Mouse (Mus musculus): ENCODE data around the gene Pfn2. TPM values are rescaled to one million over a fixed set of nuclear protein-coding genes. Genes with fewer than 3 reads are reported as not detected.

Gene Pfn2
- 437 and 540 TPM in 2 replicates for polyA plus RNA-seq (2021; fragmentation: Nextera tagmentation)
- long read RNA-seq, experiment 1, transcript Pfn2-202 (3 exons, 1,879 nt): minor isoform, 110 of 3,753 reads
- long read RNA-seq, experiment 1, transcript Pfn2-201 (3 exons, 2,342 nt): major isoform, 3,476 of 3,753 reads
- long read RNA-seq, experiment 1, transcript Pfn2-203 (2 exons, 905 nt): minor isoform, 9 of 3,753 reads
- long read RNA-seq, experiment 1, partial matches to known transcripts: 26 of 3,753 reads
- long read RNA-seq, experiment 1, other reads (novel, unspliced or antisense): 128 of 3,753 reads
- long read RNA-seq, experiment 2, transcript Pfn2-201 (3 exons, 2,342 nt): major isoform, 588 of 749 reads
- long read RNA-seq, experiment 2, transcript Pfn2-202 (3 exons, 1,879 nt): minor isoform, 22 of 749 reads
- long read RNA-seq, experiment 2, partial matches to known transcripts: 14 of 749 reads
- long read RNA-seq, experiment 2, other reads (novel, unspliced or antisense): 124 of 749 reads

DNA sequence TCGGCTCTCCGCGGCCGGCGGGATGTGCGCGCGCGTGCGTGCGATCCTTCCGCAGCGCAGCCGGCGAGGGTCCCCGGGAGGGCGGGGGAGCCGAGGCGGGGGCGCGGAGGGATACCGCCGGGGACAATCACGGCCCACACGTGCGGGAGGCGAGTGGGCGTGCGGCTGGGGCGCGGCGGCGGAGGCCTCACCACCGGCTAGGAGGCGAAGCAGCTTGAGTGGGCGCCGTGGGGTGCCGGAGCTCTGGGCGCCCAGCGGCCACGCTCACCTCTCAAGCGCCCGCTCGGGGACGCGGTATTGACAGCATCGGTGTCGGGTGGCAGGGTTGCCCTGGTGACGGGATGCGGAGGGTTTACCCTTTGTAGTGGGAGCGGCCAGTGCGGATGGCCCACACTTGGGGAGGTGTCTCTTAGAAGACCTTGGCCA lies at the start of gene Pfn2:
Pfn2 (minus strand) TSS at position 320 of the 426 bp plus-strand sequence.

Other genes with a start within 250 kb of the Pfn2 start
- 33.5 and 42.9 TPM in 2 replicates for gene Commd2, start 196.4 kb downstream of the Pfn2 start, polyA plus RNA-seq (2021; fragmentation: Nextera tagmentation)
- 1.0 and 1.3 TPM in 2 replicates for gene Ankub1, start 155.3 kb downstream of the Pfn2 start, polyA plus RNA-seq (2021; fragmentation: Nextera tagmentation)
- gene Rnf13, start 112.0 kb downstream of the Pfn2 start, polyA plus RNA-seq (2021; fragmentation: Nextera tagmentation): 145 and 150 TPM in 2 replicates